Mouse (Mus musculus) gastrocnemius, postnatal 14 days (tissue): Measurements from ENCODE around the gene Emid1. TPM values are rescaled to one million over a fixed set of nuclear protein-coding genes. Genes with fewer than 3 reads are reported as not detected.

Experiments
- DNase-seq: peaks from one replicate; pipeline ENCODE4 v3.0.0; 2021; ENCODE audit warnings: mixed read lengths
- intact Hi-C: fragments of 180-260 bp; cut with DNase I; formaldehyde crosslinking; loops from one replicate; pipeline ENCODE4 v1.15.1; 2025; ENCODE audit warnings: low total_unique reads
- total RNA-seq, 2 experiments: library from RNA; stranded (reverse); gene quantifications; 2 replicates each; pipeline ENCODE4 v1.2.3; 2021

Emid1 gene
- total RNA-seq, 2 experiments from 2014 or later, result 11.9 to 15.8 TPM

DNA sequence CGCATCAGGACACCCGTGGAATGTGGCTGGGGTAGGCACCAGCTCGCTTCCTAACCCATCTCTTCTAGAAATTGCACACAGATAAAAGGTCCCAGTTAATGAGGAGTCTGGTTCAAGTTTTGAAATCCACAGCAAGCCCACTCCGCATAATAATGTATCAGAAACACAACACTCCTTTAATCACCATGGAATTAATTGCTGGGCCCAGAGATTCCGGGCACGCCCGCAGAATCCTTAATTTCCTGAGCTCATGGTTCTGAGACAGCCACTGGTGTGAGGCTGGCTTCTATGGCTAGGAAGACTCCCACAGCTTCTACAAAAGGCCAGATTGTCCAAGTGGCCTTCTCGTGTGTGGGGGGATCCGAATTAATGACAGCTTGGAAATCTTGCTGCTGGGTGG, 15.3 kb upstream of the Emid1 start:
- intact Hi-C loops, result no loop called here
- DNase-seq, result no peak

DNA sequence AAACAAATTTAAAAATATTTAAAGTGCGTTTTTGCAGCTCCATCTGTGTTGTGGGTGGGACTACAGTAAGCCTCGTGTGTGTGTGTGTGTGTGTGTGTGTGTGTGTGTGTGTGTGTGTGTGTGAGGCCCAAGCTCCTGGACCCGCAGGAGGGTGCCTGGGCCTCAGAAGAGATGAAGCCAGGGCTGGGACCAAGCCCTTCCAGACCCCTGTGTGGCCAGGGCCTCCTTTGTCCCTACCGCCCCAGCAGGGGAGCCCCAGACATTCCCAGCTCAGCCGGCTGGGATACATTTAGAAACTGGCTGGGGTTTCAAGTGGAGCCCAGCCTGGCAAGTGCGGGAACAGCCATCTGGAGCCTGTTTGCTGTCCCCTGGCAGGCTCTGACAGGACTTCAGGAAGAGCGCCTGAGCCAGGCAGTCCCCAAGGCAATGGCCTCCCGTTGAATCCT, 13.4 kb upstream of the Emid1 start:
- intact Hi-C loops, result no loop called here
- DNase-seq, result peak; percentile 68

DNA sequence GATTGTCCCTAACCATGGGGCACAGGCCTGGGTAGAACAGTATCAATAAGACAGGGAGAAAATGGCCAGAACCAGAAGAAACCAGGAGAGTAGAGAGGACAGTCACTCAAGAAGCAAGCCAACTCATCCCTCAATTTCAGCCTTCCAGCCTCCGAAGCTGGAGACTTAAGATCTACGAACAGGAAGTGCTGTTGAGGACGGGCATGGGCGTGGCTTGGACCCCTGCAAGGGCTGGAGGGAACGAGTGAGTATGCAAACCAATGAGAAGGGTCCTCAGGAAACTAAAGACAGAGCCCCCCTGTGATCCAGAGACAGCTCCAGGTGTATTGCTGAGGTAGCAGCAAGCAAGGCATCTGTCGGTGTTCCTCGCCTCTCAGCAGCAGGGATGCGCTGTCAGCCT, 12.3 kb upstream of the Emid1 start:
- intact Hi-C loops, result no loop called here
- no peak for DNase-seq

DNA sequence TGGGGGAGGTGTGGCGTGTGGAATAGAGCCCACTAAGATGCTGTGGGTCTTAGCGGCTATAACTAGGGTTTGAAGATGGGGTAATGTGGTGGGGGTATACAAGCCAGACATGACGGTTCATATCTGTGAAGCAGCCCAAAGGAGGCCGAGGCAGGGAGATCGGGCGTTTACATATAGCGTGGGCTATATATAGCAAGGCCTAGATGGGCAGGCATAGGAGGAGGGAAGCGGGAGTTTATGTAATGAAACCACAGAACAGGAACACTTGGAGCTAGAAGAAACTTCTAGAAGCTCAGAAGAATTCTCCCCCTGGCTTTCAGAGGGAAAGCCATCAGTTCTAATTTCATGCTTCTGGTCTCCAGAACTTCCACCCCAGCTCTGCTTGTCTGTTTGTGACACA, 11.4 kb upstream of the Emid1 start:
- intact Hi-C loops, result no loop called here
- no peak for DNase-seq

DNA sequence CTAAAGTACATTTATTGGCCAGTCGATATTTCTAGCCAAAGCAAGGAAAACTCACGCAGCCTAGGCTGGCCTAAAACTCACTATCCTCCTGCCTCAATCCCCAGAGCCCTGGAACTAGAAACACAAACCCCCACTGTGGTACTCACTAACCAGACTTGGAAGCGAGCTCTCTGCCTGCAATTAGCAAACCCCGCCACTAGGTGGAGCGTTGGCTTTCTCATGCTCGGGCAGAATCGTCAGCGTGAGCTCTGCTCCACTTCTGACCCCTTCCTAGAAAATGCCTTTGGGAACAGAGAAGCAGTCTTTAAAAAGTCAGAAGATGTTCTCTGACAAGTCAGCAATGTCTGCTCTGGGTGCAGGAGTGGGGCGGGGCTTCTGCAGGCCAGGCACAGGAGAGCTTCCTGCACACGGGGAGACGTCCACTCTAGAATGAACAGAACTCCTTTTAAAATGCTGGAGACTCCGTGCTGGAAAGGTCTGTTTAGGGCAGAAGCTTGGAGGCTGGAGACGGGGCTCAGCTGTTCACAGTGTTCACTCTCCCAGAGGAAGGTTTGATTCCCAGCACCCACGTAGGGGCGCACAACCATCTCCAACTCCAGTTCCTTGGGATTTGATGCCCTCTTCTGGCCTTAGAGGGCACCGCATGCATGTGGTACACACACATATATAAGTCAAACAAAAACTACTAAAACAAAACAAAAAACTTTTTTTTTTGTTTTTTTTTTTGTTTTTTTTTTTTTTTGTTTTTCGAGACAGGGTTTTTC, 8.8 kb upstream of the Emid1 start:
- DNase-seq, result no peak

DNA sequence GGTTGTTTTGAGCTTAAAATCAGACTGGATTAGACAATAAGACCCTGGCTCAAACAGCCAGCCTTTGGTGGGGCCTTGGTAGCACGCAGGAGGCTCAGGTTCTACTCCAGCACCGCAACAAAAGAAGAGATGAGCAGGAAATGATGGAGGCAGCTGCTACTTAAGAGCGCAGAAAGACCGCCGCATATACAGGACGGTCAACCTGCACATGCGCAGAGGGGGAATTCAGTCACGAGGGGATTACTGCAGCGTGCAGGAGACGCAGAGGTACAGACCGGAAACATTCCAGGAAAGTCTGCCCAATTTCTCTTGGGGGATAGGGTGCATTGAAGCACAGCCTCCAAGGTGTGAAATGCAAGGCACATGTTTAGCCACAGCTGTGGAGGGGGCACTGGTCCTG, 6.0 kb upstream of the Emid1 start:
- DNase-seq, result no peak
- intact Hi-C loops, result no loop called here

More for the DNA sequence above, 8.8 kb upstream of the Emid1 start:
- intact Hi-C loops, result no loop called here

DNA sequence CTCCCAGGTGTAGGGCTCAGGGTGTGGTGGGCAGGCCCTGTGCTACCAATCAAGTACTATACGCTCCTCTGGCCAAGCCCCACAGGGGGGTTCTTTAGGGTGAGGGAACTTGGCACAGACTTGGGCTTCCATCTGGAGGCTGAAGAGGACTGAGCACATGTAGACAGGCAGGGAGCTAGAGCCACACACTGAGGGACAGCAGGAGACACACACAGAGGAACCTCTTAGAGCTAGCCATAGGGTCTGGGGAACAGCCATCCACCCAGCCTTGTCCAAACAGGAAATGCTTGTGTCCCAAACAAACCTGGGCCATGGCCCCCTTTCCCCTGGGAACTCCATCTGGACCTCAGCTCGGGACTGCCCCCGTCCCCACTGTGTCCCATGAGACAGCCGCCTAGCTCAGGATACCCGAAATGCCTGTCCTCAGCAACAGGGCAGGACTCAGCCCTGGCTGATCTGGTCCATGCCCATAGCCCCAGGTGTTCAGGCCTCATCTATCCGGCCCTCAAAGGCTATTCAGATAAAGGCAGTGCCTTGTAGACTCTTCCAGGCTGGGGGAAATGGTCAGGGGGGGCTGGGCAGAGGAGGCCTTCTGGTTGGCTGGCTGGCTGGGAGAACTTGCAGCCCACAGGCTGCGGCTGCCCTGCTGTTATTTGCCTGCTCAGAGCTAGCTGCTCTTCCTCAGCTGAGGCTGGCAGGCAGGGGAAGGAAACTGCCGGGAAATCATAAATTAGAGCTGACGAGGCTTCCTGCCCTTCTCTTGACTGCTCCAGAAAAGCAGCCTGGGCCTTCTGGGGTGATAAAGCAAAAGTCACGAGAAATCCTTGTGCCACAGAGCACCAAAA, 3.1 kb upstream of the Emid1 start:
- DNase-seq, result no peak
- intact Hi-C loops, result no loop called here

DNA sequence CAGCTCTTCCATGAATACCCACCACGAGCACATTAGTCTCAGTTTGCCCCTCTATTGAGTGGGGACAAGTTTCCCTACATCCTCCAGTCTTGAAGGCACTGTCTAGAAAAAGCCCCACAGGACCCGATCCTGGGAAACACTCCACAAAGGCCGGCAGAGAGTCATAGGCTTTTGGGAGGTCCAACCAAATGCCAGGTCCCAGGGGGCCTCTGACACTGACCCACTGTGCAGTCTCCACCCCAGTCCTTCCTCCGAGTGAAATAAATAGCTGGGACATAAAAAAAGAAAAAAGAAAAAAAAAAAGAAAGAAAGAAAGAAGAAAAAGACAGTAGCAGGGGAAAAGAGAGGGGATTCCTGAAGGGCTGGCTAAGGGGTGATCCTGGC, 818 bp downstream of the Emid1 start:
- intact Hi-C loops, result no loop called here
- DNase-seq, result no peak

DNA sequence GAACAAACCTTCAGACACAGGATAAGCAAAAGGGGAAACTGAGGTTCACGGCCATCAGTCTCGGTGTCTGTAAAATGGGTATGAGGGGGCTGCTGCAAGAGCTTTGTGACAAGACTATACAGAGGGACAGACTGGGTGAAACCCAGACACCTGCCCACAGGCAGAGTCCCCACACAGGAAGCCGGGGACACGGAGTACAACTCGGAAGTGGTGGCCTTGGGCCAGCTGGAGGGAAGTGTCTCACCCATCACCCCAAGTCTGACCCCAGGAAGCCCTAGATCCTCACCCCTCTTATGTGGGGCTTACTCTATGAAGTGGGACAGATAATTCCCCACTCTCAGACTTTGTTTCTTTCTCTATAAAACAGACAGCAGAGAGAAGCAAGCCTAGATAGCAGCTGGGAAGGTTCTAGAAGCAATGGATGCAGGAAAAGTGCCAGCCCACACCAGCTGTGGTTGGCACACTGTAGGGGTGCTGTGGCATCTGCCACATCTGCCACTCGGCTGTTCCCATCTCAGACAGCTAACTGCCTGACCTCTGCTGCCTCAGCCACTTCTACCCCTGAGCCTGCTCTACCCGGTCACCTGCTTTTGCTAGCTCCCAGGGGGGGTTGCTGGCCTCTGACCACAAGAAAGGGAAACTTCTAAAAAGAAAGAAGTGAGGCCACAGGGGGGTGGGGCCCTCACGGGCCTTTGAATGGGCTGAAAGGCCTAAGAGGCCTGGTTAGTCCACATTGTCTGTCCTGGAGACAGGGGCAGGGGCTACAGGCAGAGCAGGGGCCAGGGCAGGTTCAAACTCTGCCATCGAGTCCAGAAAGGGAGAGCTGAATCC, 1.4 kb downstream of the Emid1 start:
- DNase-seq, result no peak
- intact Hi-C loops, result no loop called here

DNA sequence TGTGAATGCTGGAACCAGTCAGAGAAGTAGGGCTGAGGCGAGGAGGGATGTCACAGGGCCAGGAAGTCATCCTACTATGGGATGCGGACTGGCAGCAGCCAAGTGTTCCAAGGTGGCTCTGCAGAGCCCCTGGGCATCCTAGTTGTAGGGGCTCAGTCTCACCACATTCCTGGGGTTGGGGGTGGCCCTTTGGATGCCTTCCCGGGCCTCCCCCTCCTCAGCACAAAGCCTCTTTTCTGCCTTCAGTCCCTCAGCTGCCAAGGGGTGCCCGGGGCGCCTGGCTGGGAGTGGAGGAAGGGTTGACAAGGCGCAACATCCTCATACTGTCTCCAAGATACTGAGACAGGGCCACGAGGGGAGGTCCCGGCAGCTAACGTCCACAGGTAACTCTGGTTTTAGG, 2.1 kb downstream of the Emid1 start:
- DNase-seq, result no peak
- intact Hi-C loops, result no loop called here

DNA sequence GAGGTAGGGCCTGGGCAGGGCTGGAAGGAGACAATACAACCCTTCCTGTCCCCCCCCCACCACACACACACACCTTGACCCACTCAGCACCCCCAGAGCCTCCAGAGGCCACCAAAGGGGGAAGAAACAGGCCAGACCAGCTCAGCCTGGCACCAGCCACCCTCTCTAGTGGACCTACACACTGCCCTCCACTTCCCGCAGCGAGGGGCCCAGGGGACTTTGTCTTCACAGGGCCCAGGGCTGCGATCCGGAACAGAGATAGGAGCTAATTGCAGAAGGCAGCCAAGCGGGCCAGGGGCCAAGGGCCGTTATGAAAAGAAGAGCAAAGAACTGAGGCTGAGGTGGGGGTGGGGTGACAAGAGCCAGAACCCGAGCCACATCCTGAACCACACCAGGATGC, 2.8 kb downstream of the Emid1 start:
- intact Hi-C loops, result no loop called here
- no peak for DNase-seq

DNA sequence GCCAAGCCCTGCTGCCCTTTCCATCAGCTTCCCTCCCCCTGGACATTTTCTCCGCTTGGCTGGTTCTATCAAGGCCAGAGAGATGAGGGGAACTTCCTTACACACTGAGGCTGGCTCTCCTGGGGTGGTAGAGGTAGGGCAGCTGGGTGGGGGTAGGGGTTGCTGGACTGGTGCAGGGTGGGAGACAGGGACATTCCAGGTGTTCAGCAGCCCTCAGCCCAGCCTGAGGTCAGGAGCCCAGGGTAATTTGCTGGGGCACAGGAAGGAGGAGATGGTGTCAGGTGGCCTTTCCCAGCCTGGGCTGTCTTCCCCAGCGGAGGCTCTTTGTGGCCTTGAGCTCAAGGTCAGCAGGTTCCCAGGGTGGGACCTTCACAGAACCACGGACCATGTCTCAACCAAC, 6.5 kb downstream of the Emid1 start:
- intact Hi-C loops, result no loop called here

DNA sequence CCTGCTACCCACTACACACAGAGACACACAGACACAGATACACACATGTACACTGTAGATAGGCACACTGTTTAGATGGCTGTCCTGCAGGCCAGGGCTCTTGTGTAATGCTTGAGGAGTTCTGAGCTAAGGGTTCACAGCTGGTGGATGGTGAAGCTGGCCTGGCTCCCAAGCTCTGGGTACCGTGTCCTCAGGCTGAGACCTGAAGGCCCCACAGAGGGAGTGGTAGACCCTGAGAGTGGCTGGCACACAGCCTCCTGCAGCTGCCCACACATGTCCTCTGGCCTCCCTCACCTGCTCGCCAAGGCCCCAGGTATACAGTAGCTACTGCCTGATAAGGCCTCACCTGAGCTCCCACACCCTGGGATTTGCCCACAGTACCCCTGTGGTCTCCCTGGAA, 10.1 kb downstream of the Emid1 start:
- DNase-seq, result no peak
- intact Hi-C loops, result no loop called here

More for the DNA sequence above, 6.5 kb downstream of the Emid1 start:
- DNase-seq, result no peak

DNA sequence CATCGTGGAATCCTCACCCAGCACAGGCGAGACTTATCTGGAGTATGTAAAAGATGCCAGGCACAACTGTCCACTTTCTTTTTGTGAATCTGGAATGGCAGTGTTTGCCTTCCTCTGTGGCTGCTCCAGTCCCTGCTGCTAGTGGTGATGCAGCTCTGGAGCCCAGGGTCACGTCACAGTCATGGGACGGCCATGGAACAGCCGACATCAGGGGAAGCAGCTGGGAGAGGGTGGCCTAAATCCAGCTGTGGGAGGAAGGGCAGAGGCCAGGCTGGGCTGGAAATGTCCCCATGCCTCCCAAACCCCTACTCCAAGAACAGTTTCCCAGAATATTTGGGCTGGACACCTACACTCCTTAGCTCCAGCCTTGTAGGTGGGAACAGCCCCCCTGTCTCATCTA, 10.8 kb downstream of the Emid1 start:
- no peak for DNase-seq
- intact Hi-C loops, result no loop called here

DNA sequence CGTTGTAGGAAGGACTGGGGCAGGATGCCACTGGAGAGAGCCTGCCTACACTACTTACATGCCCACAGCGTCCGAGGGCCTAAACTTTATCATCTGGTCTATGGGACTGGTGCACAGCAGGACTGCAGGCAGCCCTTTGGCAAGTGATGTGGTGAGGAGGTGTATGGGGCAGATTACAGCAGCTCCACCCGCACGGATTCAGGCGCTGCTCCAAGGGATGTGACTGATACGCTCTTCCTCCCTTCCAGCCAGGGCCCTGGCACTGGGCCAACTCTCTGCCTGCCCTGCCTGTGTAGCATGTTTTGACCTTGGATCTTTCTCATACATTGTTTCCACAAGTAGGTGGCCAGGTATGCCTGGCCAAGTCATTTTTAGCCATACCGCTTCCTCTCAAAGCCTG, 11.4 kb downstream of the Emid1 start:
- intact Hi-C loops, result no loop called here
- DNase-seq, result peak; percentile 80

DNA sequence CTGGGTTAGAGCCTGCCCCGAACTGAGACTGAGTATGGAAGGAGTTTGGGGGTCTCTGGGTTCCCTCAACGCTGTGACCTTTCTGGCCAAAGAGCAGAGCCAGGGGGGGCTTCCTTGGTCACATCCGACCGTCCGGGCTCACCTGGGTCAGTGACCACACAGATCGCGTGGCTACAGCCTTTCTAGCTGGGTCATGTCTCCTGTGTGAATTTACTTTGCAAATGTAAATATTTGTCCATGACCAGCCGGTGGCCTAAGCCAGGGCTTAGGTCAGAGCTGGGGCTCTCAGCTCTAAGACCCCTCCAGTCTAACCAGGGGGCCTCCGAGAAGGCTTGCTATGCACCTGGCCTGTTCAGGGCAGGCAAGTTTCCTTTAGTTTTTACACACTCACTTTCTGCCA, 12.7 kb downstream of the Emid1 start:
- intact Hi-C loops, result no loop called here
- no peak for DNase-seq

DNA sequence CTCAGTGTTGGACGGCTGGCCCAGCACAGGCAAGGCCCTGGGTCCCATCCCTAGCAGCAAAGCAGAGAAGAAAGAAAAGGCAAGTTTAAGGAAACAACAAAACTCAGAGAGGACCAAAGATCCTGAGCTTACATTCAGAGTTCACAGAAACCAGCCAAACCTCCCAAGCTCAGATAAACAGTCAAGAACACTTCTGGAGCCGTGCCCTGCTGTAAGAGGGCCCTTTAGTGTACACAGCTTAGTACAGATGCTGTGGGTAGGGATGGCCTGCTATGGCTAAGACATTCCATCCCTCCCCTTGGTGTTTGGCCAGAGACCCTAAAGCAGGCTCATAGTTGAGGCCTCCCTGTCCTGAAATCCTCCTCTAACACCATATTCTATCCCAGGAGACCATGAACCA, 13.4 kb downstream of the Emid1 start:
- DNase-seq, result no peak
- intact Hi-C loops, result no loop called here

DNA sequence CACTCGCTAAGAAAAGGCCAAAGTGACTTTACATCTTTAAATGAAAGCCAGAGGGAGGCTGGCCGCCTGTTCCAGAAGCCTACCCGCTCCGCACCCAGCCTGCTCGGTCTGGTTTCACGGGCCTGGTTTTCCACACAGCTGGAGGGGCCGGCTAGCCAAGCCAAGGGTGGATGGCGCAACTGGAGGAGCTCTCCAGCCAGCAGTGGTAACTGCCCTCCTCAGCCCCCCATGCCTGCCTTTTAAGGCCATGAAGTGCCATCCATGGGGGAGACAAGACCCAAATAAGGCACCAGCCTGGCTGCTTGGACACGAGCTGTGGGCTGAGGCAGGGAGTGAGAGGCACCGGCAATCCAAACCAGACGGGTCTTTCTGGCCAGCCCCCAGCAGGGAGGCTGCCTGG, 16.1 kb downstream of the Emid1 start:
- intact Hi-C loops, result no loop called here
- peak; percentile 66 for DNase-seq

DNA sequence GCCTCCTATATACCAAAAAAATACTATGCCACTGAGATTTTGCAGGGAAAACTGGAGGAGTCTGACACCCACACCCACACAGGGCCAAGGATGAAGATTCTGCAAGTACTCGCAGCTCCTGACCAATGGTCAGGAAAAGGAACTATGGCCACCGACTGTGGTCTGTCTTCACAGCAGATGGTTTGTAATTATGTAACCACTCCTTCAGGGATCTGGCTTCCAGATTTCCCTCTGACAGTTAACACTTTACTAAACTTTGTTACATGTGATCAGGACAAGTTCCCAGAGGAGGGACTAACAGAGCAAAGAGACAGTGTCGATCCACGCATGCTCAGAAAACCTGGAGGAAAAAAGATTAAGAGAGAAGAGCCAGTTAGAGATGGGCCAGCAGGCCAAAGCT, 19.3 kb downstream of the Emid1 start:
- intact Hi-C loops, result no loop called here

DNA sequence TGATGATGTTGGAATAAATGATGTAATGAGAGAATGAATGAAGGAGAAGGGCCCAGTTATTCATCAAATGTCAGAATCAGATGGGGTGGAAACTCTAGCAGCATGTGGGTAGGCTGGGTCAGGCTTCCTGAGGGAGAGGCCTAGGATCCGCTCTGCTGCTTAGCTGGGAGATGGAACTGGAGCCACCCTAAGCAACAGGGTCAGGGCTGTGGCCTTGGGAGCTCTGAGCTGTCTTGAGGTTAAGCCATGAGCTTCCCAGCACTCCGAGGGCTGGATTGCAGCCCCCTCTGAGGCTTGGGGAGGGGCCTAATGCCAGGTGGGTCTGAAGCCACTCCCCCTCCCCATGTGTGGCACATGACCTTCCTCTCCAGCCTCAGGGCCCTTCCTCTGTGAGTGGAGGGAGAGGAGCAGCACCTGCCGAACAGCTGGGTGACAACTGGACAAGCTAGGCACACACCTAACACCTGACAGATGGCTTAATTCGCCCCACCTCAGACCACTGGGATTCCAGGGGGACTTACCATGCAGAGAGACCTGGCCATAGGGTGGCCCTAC, 21.9 kb downstream of the Emid1 start:
- no peak for DNase-seq
- intact Hi-C loops, result no loop called here

More for the DNA sequence above, 19.3 kb downstream of the Emid1 start:
- DNase-seq, result no peak
